Mouse (Mus musculus) macrophage (primary cell): Measurements from ENCODE around the gene Arid1b. TPM values are rescaled to one million over a fixed set of nuclear protein-coding genes. Genes with fewer than 3 reads are reported as not detected.

Source experiments
- H3K27ac ChIP-seq: fragments of 350-480 bp; formaldehyde crosslinking; 2 replicates; pipeline ENCODE4 v1.9.0; 2021
- H3K36me3 ChIP-seq: fragments of 350-480 bp; formaldehyde crosslinking; 2 replicates; pipeline ENCODE4 v1.9.0; 2021; ENCODE audit errors: inconsistent target
- H3K4me3 ChIP-seq: fragments of 350-480 bp; formaldehyde crosslinking; 2 replicates; pipeline ENCODE4 v1.9.0; 2021; ENCODE audit errors: inconsistent target
- H3K79me2 ChIP-seq: fragments of 350-480 bp; formaldehyde crosslinking; 2 replicates; pipeline ENCODE4 v1.9.0; 2021; ENCODE audit errors: inconsistent target
- WGBS: methylation state at CpG from one replicate; pipeline ENCODE4 v1.1.7; 2026; ENCODE audit warnings: inconsistent platforms; ENCODE audit not compliant: missing documents; 5-methylcytosine and 5-hydroxymethylcytosine counted together
- polyA plus RNA-seq: library from polyadenylated mRNA; stranded (reverse); fragments of 250-400 nt; gene quantifications from 3 replicates; pipeline ENCODE4 v1.2.4, GENCODE M21; 2018; ENCODE audit warnings: inconsistent platforms

Gene Arid1b
- polyA plus RNA-seq, 1 experiment from 2014 or later = 20.1 TPM

GRCm38 (mm10) chr17:5021303-5022003 lies 27.3 kb downstream of the Arid1b start:
- peaks cover 100% of the 10 kb centered on the region for H3K79me2 ChIP-seq
- no peaks in the 10 kb centered on the region for H3K36me3 ChIP-seq
- H3K4me3 ChIP-seq = no peak overlapping the region
- no peak overlapping the region for H3K27ac ChIP-seq
- WGBS = 47% methylated on average over 11 of the region's 11 CpGs

GRCm38 (mm10) chr17:5022019-5022544 lies 27.9 kb downstream of the Arid1b start:
- 87% methylated on average over 9 of the region's 9 CpGs for WGBS
- no peak overlapping the region for H3K27ac ChIP-seq
- H3K4me3 ChIP-seq = no peak overlapping the region
- peaks cover 100% of the 10 kb centered on the region for H3K79me2 ChIP-seq
- no peaks in the 10 kb centered on the region for H3K36me3 ChIP-seq

GRCm38 (mm10) chr17:5023745-5024144 lies 29.6 kb downstream of the Arid1b start:
- WGBS = 91% methylated on average over 9 of the region's 10 CpGs
- H3K27ac ChIP-seq = no peak overlapping the region
- no peak overlapping the region for H3K4me3 ChIP-seq
- H3K36me3 ChIP-seq = no peaks in the 10 kb centered on the region
- peaks cover 100% of the 10 kb centered on the region for H3K79me2 ChIP-seq

GRCm38 (mm10) chr17:5025400-5025799 lies 31.3 kb downstream of the Arid1b start:
- Histone ChIP-seq H3K79me2 (peaks cover 100% of the 10 kb centered on the region), H3K27ac (no peak overlapping the region), H3K4me3 (no peak overlapping the region), H3K36me3 (no peaks in the 10 kb centered on the region)
- WGBS = 55% methylated on average over 1 of the region's 1 CpGs

DNA sequence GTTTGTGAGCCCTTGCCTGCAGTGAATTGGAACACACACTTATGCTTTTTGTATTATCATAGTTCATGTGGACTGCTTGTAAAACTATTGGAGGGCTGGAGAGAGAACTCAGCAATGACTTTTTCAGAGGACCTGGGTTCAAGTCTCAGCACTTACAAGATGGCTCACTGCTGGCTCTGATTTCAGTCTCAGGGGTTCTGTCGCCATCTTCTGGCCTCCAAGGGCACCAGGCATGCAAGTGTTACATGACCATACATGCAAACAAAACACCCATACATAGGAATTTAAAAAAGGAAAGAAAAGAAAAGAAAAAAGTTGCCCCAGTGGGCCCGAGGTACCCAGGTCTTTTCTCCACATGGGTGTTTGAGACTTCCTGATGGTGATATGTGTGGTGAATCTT lies 32.4 kb downstream of the Arid1b start:
- Histone ChIP-seq H3K4me3 (no peak overlapping the region), H3K36me3 (no peaks in the 10 kb centered on the region), H3K27ac (no peak overlapping the region), H3K79me2 (peaks cover 100% of the 10 kb centered on the region)
- 88% methylated on average over 2 of the region's 2 CpGs for WGBS

GRCm38 (mm10) chr17:5029148-5029547 lies 35.0 kb downstream of the Arid1b start:
- Histone ChIP-seq H3K4me3 (no peak overlapping the region), H3K27ac (no peak overlapping the region), H3K36me3 (no peaks in the 10 kb centered on the region), H3K79me2 (peaks cover 100% of the 10 kb centered on the region)
- WGBS = 96% methylated on average over 4 of the region's 4 CpGs

- 90% methylated on average over 2 of the region's 2 CpGs for WGBS
- Histone ChIP-seq H3K27ac (no peak overlapping the region), H3K79me2 (peaks cover 100% of the 10 kb centered on the region), H3K36me3 (no peaks in the 10 kb centered on the region), H3K4me3 (no peak overlapping the region)
These were observed 36.2 kb downstream of the Arid1b start for GRCm38 (mm10) chr17:5030290-5030689.

GRCm38 (mm10) chr17:5033346-5033745 lies 39.2 kb downstream of the Arid1b start:
- H3K4me3 ChIP-seq = no peak overlapping the region
- peaks cover 100% of the 10 kb centered on the region for H3K79me2 ChIP-seq
- H3K27ac ChIP-seq = no peak overlapping the region
- WGBS = 90% methylated on average over 3 of the region's 3 CpGs
- no peaks in the 10 kb centered on the region for H3K36me3 ChIP-seq

GRCm38 (mm10) chr17:5034201-5034600 lies 40.1 kb downstream of the Arid1b start:
- Histone ChIP-seq H3K27ac (no peak overlapping the region), H3K4me3 (no peak overlapping the region), H3K79me2 (peaks cover 100% of the 10 kb centered on the region), H3K36me3 (no peaks in the 10 kb centered on the region)
- WGBS = 62% methylated on average over 3 of the region's 3 CpGs

- Histone ChIP-seq H3K4me3 (no peak overlapping the region), H3K36me3 (no peaks in the 10 kb centered on the region), H3K79me2 (peaks cover 95% of the 10 kb centered on the region), H3K27ac (no peak overlapping the region)
- 40% methylated on average over 2 of the region's 2 CpGs for WGBS
These were observed 42.2 kb downstream of the Arid1b start for GRCm38 (mm10) chr17:5036200-5036835.

DNA sequence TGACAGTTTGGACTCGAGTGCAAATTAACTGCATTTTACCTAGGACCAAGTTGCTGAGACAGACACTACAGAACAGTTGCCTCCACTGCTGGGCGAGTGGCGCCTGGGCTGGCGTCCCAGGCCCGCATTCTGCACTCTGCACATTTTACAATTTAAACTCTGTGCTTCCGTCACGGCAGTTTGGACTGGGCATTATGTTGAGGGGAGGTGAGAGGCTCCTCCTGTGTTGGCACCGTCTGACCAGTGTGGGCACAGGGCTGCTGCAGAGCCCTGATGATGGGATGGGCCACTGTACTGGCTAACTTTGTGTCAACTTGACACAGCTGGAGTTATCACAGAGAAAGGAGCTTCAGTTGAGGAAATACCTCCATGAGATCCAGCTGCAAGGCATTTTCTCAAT lies 43.1 kb downstream of the Arid1b start:
- 93% methylated on average over 7 of the region's 8 CpGs for WGBS
- Histone ChIP-seq H3K79me2 (peaks cover 95% of the 10 kb centered on the region), H3K36me3 (no peaks in the 10 kb centered on the region), H3K27ac (no peak overlapping the region), H3K4me3 (no peak overlapping the region)

DNA sequence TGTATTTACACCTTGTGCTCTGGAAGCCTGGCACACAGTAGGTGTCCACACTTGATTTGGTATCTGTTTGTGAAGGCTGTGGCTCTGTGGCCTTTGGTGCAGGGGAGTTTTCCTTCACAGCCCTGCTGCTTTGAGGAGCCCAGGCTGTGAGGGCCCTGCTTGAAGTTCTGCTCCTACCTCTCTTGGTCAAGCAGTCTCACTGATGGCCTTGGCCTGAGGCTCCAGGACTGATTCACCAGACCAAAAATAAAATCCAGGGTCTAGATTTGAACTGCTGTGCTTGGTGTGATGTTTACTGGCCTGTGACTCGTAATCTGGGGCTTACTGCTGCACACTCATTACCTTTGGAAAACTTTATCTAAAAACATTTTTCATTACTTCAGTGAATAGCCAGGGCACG lies 45.7 kb downstream of the Arid1b start:
- Histone ChIP-seq H3K36me3 (no peaks in the 10 kb centered on the region), H3K4me3 (no peak overlapping the region), H3K27ac (no peak overlapping the region), H3K79me2 (peaks cover 87% of the 10 kb centered on the region; the same call in 1 of the 2 replicates)
- WGBS = 79% methylated on average over 2 of the region's 2 CpGs

DNA sequence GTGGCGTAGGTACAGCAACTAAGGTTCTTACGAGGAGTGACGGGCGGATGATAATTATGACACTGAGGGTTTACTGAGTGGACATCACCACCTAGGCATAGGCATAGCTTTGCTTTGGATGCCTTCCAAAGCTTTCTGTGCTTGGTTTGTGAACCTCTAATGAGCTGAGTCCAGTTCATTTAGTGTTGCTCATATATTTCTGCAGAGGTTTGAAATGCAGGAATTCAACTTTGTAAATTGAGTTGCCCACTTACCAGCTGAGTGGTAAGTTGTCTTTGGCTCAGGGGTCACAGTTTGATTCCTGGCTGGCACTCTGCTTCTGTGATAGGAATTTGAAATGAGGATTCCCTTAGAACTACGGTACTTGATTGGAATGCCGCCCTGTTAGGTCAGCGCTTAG lies 49.7 kb downstream of the Arid1b start:
- Histone ChIP-seq H3K27ac (no peak overlapping the region), H3K4me3 (no peak overlapping the region), H3K36me3 (no peaks in the 10 kb centered on the region), H3K79me2 (peaks cover 87% of the 10 kb centered on the region; the same call in 1 of the 2 replicates)
- 97% methylated on average over 7 of the region's 7 CpGs for WGBS

- H3K79me2 ChIP-seq = peaks cover 87% of the 10 kb centered on the region; the same call in 1 of the 2 replicates
- H3K4me3 ChIP-seq = no peak overlapping the region
- 72% methylated on average over 5 of the region's 5 CpGs for WGBS
- no peaks in the 10 kb centered on the region for H3K36me3 ChIP-seq
- H3K27ac ChIP-seq = no peak overlapping the region
These were observed 51.5 kb downstream of the Arid1b start for GRCm38 (mm10) chr17:5045613-5046012.

- H3K36me3 ChIP-seq = no peaks in the 10 kb centered on the region
- WGBS = 81% methylated on average over 4 of the region's 4 CpGs
These were observed 53.2 kb downstream of the Arid1b start for GRCm38 (mm10) chr17:5047373-5047772.

More at GRCm38 (mm10) chr17:5047373-5047772, 53.2 kb downstream of the Arid1b start:
- no peak overlapping the region for H3K4me3 ChIP-seq
- H3K79me2 ChIP-seq = peaks cover 93% of the 10 kb centered on the region; the same call in 1 of the 2 replicates
- H3K27ac ChIP-seq = no peak overlapping the region
